Mouse (Mus musculus) MEL (cell line): ENCODE data around the gene Epb41l4b. TPM values are rescaled to one million over a fixed set of nuclear protein-coding genes. Genes with fewer than 3 reads are reported as not detected.

Experiments used
- DNase-seq: peaks from one replicate; pipeline ENCODE4 v3.0.0; 2011; ENCODE audit warnings: low read depth, low spot score
- H3K27ac ChIP-seq: 2 replicates; pipeline ENCODE4 v1.5.1; 2012; ENCODE audit warnings: low read depth, mild to moderate bottlenecking, control low read depth, low read length, moderate library complexity; ENCODE audit not compliant: control insufficient read depth
- H3K27me3 ChIP-seq, 2 experiments: fragments of 150-350 bp in 1 of 2; sonication (generic) in 1 of 2; 2 replicates each; pipeline ENCODE4 v1.6.1; 2012; ENCODE audit warnings: low read length in 2 of 2, mild to moderate bottlenecking in 2 of 2, improper control_type of control experiment in 1 of 2, moderate library complexity in 1 of 2; ENCODE audit not compliant: insufficient read depth in 2 of 2, control insufficient read depth in 1 of 2
- H3K36me3 ChIP-seq, 2 experiments: 2 replicates each; pipeline ENCODE4 v1.6.1; 2012 to 2014; ENCODE audit warnings: low read length in 2 of 2, improper control_type of control experiment in 1 of 2, inconsistent platforms in 1 of 2, mild to moderate bottlenecking in 1 of 2; ENCODE audit not compliant: insufficient read depth in 2 of 2, control insufficient read depth in 1 of 2
- H3K4me1 ChIP-seq, 2 experiments: fragments of 150-350 bp in 1 of 2; sonication (generic) in 1 of 2; 2 replicates each; pipeline ENCODE4 v1.6.1; 2012; ENCODE audit warnings: low read length in 2 of 2, improper control_type of control experiment in 1 of 2, mild to moderate bottlenecking in 1 of 2; ENCODE audit not compliant: insufficient read depth in 2 of 2, control insufficient read depth in 1 of 2
- H3K4me3 ChIP-seq, 2 experiments: fragments of 150-350 bp in 1 of 2; sonication (generic) in 1 of 2; 2 replicates each; pipeline ENCODE4 v1.5.1; 2012; ENCODE audit warnings: low read depth in 2 of 2, low read length in 2 of 2, mild to moderate bottlenecking in 2 of 2, moderate library complexity in 2 of 2, control low read depth in 1 of 2, improper control_type of control experiment in 1 of 2; ENCODE audit not compliant: control insufficient read depth in 1 of 2, insufficient read depth in 1 of 2
- H3K79me2 ChIP-seq: 2 replicates; pipeline ENCODE4 v1.6.1; 2012; ENCODE audit warnings: mild to moderate bottlenecking, low read length, moderate library complexity; ENCODE audit not compliant: control insufficient read depth, poor library complexity, insufficient read depth
- H3K9ac ChIP-seq: 2 replicates; pipeline ENCODE4 v1.6.1; 2012; ENCODE audit warnings: low read depth, mild to moderate bottlenecking, control low read depth, low read length, moderate library complexity; ENCODE audit not compliant: control insufficient read depth, poor library complexity, severe bottlenecking
- H3K9me3 ChIP-seq: fragments of 150-350 bp; sonication (generic); replicated peaks from 2 replicates; pipeline ENCODE4 v1.6.1; 2012; ENCODE audit warnings: mild to moderate bottlenecking, low read length, improper control_type of control experiment, moderate library complexity; ENCODE audit not compliant: insufficient read depth
- CTCF ChIP-seq, 3 experiments: IDR thresholded peaks in 2 of 3; conservative IDR thresholded peaks in 1 of 3; 2 replicates each; pipeline ENCODE4 v1.5.1; 2011 to 2012; ENCODE audit warnings: low read length in 3 of 3, low read depth in 2 of 3, mild to moderate bottlenecking in 2 of 3, improper control_type of control experiment in 1 of 3, inconsistent platforms in 1 of 3, mixed read lengths in 1 of 3, moderate library complexity in 1 of 3; ENCODE audit not compliant: control insufficient read depth in 1 of 3, insufficient read depth in 1 of 3, poor library complexity in 1 of 3, severe bottlenecking in 1 of 3
- ELF1 ChIP-seq: IDR thresholded peaks from 2 replicates; pipeline ENCODE4 v1.6.1; 2014; ENCODE audit warnings: low read depth, mild to moderate bottlenecking, inconsistent platforms, low read length, improper control_type of control experiment, moderate library complexity
- EP300 ChIP-seq, 2 experiments: IDR thresholded peaks; 2 replicates each; pipeline ENCODE4 v1.6.1; 2011; ENCODE audit warnings: improper control_type of control experiment in 2 of 2, low read length in 2 of 2, low read depth in 1 of 2, mild to moderate bottlenecking in 1 of 2
- ETS1 ChIP-seq: IDR thresholded peaks from 2 replicates; pipeline ENCODE4 v1.6.1; 2012; ENCODE audit warnings: low read depth, mild to moderate bottlenecking, inconsistent platforms, low read length, improper control_type of control experiment, moderate library complexity
- GABPA ChIP-seq: IDR thresholded peaks from 2 replicates; pipeline ENCODE4 v1.6.1; 2012; ENCODE audit warnings: low read depth, mild to moderate bottlenecking, inconsistent platforms, low read length, improper control_type of control experiment, moderate library complexity
- GATA1 ChIP-seq: IDR thresholded peaks from 2 replicates; pipeline ENCODE4 v1.6.1; 2011; ENCODE audit warnings: low read depth, low read length, improper control_type of control experiment
- HCFC1 ChIP-seq: IDR thresholded peaks from 2 replicates; pipeline ENCODE4 v1.6.1; 2012; ENCODE audit warnings: low read depth, mild to moderate bottlenecking, inconsistent platforms, low read length, improper control_type of control experiment, moderate library complexity
- MAX ChIP-seq: IDR thresholded peaks from 2 replicates; pipeline ENCODE4 v1.6.1; 2011; ENCODE audit warnings: low read length, improper control_type of control experiment
- MXI1 ChIP-seq: IDR thresholded peaks from 2 replicates; pipeline ENCODE4 v1.6.1; 2011; ENCODE audit warnings: mild to moderate bottlenecking, low read depth, low read length, improper control_type of control experiment
- MYB ChIP-seq: IDR thresholded peaks from 2 replicates; pipeline ENCODE4 v1.6.1; 2011; ENCODE audit warnings: mild to moderate bottlenecking, low read depth, low read length, improper control_type of control experiment
- NELFE ChIP-seq: IDR thresholded peaks from 2 replicates; pipeline ENCODE4 v1.6.1; 2011; ENCODE audit warnings: low read depth, low read length, improper control_type of control experiment
- RAD21 ChIP-seq: IDR thresholded peaks from 2 replicates; pipeline ENCODE4 v1.6.1; 2011; ENCODE audit warnings: mild to moderate bottlenecking, low read depth, low read length, improper control_type of control experiment
- TAL1 ChIP-seq: IDR thresholded peaks from 2 replicates; pipeline ENCODE4 v1.6.1; 2012; ENCODE audit warnings: mild to moderate bottlenecking, inconsistent platforms, low read length, moderate library complexity, mixed read lengths
- TCF12 ChIP-seq: IDR thresholded peaks from 2 replicates; pipeline ENCODE4 v1.6.1; 2014; ENCODE audit warnings: low read depth, mild to moderate bottlenecking, inconsistent platforms, low read length, improper control_type of control experiment, moderate library complexity
- ZC3H11A ChIP-seq: IDR thresholded peaks from 2 replicates; pipeline ENCODE4 v1.6.1; 2012; ENCODE audit warnings: low read depth, mild to moderate bottlenecking, inconsistent platforms, low read length, improper control_type of control experiment
- ZMIZ1 ChIP-seq: IDR thresholded peaks from 2 replicates; pipeline ENCODE4 v1.6.1; 2012; ENCODE audit warnings: low read depth, mild to moderate bottlenecking, inconsistent platforms, low read length, improper control_type of control experiment, moderate library complexity
- ZNF384 ChIP-seq: IDR thresholded peaks from 2 replicates; pipeline ENCODE4 v1.6.1; 2012; ENCODE audit warnings: low read depth, mild to moderate bottlenecking, inconsistent platforms, low read length, improper control_type of control experiment
- polyA plus RNA-seq, 2 experiments: library from polyadenylated mRNA; stranded (reverse) in 1 of 2; unstranded in 1 of 2; fragments of >175 nt in 1 of 2; fragments of >200 nt in 1 of 2; gene quantifications; 2 replicates each; pipeline versions ENCODE4 v1.2.1 to v1.2.4; 2012; ENCODE audit warnings: low replicate concordance in 2 of 2, low read depth in 1 of 2; ENCODE audit not compliant: insufficient read length in 2 of 2, insufficient read depth in 1 of 2, missing spikeins in 1 of 2
- total RNA-seq: library from RNA; depleted of rRNA; stranded (reverse); fragments of 300-350 nt; gene quantifications from 2 replicates; pipeline ENCODE4 v1.2.3, GENCODE M21; 2012

Epb41l4b gene
- total and polyA plus RNA-seq, 3 experiments = not detected

GRCm38 (mm10) chr4:57111411-57111810 is 31.8 kb downstream of the Epb41l4b start:
- Histone ChIP-seq H3K4me1 (no peaks in the 10 kb centered on the region), H3K9ac (no peak overlapping the region), H3K4me3 (no peak overlapping the region), H3K79me2 (no peaks in the 10 kb centered on the region), H3K36me3 (no peaks in the 10 kb centered on the region), H3K27ac (no peak overlapping the region), H3K9me3 (no peaks in the 10 kb centered on the region), H3K27me3 (no peaks in the 10 kb centered on the region; a peak in 2 of 4 replicates)
- DNase-seq = no peak
- TF ChIP-seq MYB (no peak), CTCF (IDR thresholded peaks at IDR 0.05 in 2 of 3, conservative IDR thresholded peaks at IDR 0.05 in 1 of 3; ENCODE audit: control insufficient read depth in 1 of 3, insufficient read depth in 1 of 3, low read depth in 2 of 3, low read length in 3 of 3, poor library complexity in 1 of 3, severe bottlenecking in 1 of 3) (no peak), RAD21 (no peak), GABPA (no peak), ZC3H11A (no peak)

GRCm38 (mm10) chr4:57109543-57109942 is 33.7 kb downstream of the Epb41l4b start:
- no peaks in the 10 kb centered on the region; a peak in 2 of 4 replicates for H3K27me3 ChIP-seq
- no peak for DNase-seq
- no peaks in the 10 kb centered on the region for H3K79me2 ChIP-seq
- no peaks in the 10 kb centered on the region for H3K36me3 ChIP-seq
- no peak overlapping the region for H3K27ac ChIP-seq
- H3K4me1 ChIP-seq = no peaks in the 10 kb centered on the region
- no peak overlapping the region for H3K4me3 ChIP-seq
- TF ChIP-seq GATA1 = no peak
- no peak for TF ChIP-seq MXI1
- TF ChIP-seq MAX = no peak
- TF ChIP-seq TAL1 = no peak
- no peak for TF ChIP-seq HCFC1
- no peak for TF ChIP-seq EP300 (IDR thresholded peaks at IDR 0.05; ENCODE audit: low read depth in 1 of 2, low read length in 2 of 2)
- TF ChIP-seq ZMIZ1 = no peak
- no peak for TF ChIP-seq ETS1
- TF ChIP-seq TCF12 = no peak
- no peak for TF ChIP-seq ELF1
- no peaks in the 10 kb centered on the region for H3K9me3 ChIP-seq
- H3K9ac ChIP-seq = no peak overlapping the region

GRCm38 (mm10) chr4:57105339-57105738 is 37.9 kb downstream of the Epb41l4b start:
- Histone ChIP-seq H3K9me3 (no peaks in the 10 kb centered on the region), H3K9ac (no peak overlapping the region), H3K27me3 (no peaks in the 10 kb centered on the region; a peak in 2 of 4 replicates), H3K4me3 (no peak overlapping the region), H3K79me2 (no peaks in the 10 kb centered on the region), H3K27ac (no peak overlapping the region), H3K4me1 (no peaks in the 10 kb centered on the region), H3K36me3 (no peaks in the 10 kb centered on the region)
- DNase-seq = no peak
- TF ChIP-seq NELFE (no peak), ZNF384 (no peak)
